Mouse (Mus musculus): Measurements from ENCODE around the gene Gm5108.

- TF ChIP-seq CTCF (IDR thresholded peaks at IDR 0.05), result no peak
- TF ChIP-seq EP300 (IDR thresholded peaks at IDR 0.05), result no peak
Measured at GRCm38 (mm10) chr5:67941369-67941768, at the start of gene Gm5108.
